Mouse (Mus musculus) kidney, postnatal 25 days (tissue): ENCODE data around the gene Rhbdl3.

Experiments used
- DNase-seq, 2 experiments: peaks; one replicate each; pipeline ENCODE4 v3.0.0; 2021; ENCODE audit warnings: mixed read lengths in 2 of 2

The Rhbdl3 gene

GRCm38 (mm10) chr11:80386790-80387189 lies 86.1 kb downstream of the Rhbdl3 start:
- DNase-seq: no peak

GRCm38 (mm10) chr11:80389885-80390284 lies 89.2 kb downstream of the Rhbdl3 start:
- DNase-seq: no peak

- DNase-seq: no peak
These were observed 90.9 kb downstream of the Rhbdl3 start for GRCm38 (mm10) chr11:80391407-80392120.

GRCm38 (mm10) chr11:80395930-80396329 lies 95.2 kb downstream of the Rhbdl3 start:
- DNase-seq: no peak

GRCm38 (mm10) chr11:80396617-80397016 lies 95.9 kb downstream of the Rhbdl3 start:
- no peak for DNase-seq
